In genomic region chr10:127676691-127677548, GRCm38 (mm10) we compare ENCODE assay signal across 8 mouse cellular contexts. TPM values are rescaled to one million over a fixed set of nuclear protein-coding genes. Genes with fewer than 3 reads are reported as not detected.
DNase-seq lines count a peak whose midpoint lies in the region; ATAC-seq lines count a peak whose summit lies in the region.

No protein-coding gene starts in this region.

- peak; percentile 96 for DNase-seq in MN1 (ENCODE audit: low spot score)
- DNase-seq in cerebellum, adult 9-10 months = peak; percentile 98
- peak; percentile 96 for DNase-seq in hindbrain, embryonic 11.5 days (ENCODE audit: low spot score)
- DNase-seq in layer of hippocampus, postnatal 10 days (ENCODE audit: low spot score in 2 of 2) = peak; percentile 83 to 89
- peak; percentile 94 for DNase-seq in lung, postnatal 10 days
- DNase-seq in ovary, postnatal 36 days (ENCODE audit: low spot score) = peak; percentile 91
- peak; percentile 92 for DNase-seq in thymus, postnatal 25 days

- peak overlapping the region; percentile 75 for H3K4me3 ChIP-seq in hindbrain, embryonic 11.5 days (ENCODE audit: low read depth, low read length)

- no peaks in the 10 kb centered on the region for H3K9me3 ChIP-seq in hindbrain, embryonic 11.5 days (ENCODE audit: control insufficient read depth, low read length)

- peak overlapping the region; percentile 71 for H3K9ac ChIP-seq in hindbrain, embryonic 11.5 days (ENCODE audit: low read depth, low read length)

- no peaks in the 10 kb centered on the region for H3K36me3 ChIP-seq in hindbrain, embryonic 11.5 days (ENCODE audit: control insufficient read depth, insufficient read depth, low read length)

- no peaks in the 10 kb centered on the region for H3K27me3 ChIP-seq in hindbrain, embryonic 11.5 days (ENCODE audit: control insufficient read depth, insufficient read depth, low read length)

- no peak overlapping the region for H3K27ac ChIP-seq in hindbrain, embryonic 11.5 days (ENCODE audit: low read depth, low read length)

- H3K4me1 ChIP-seq in hindbrain, embryonic 11.5 days (replicated peaks; ENCODE audit: control insufficient read depth, insufficient read depth, low read length) = no peaks in the 10 kb centered on the region

- under 1% methylated on average over 68 of the region's 71 CpGs for WGBS in hindbrain, embryonic 11.5 days

- peak overlapping the region; percentile 71 for H3K4me2 ChIP-seq in hindbrain, embryonic 11.5 days (replicated peaks; ENCODE audit: low read depth, low read length)

- ATAC-seq in frontal cortex, adult (ENCODE audit: low TSS enrichment) = peak; percentile 90
- peak; percentile 96 for ATAC-seq in hindbrain, embryonic 11.5 days (ENCODE audit: low FRiP score)

RNA-seq across cellular contexts. Expression of gene Nab2, which starts 8.6 kb away (rescaled TPM):
- polyA plus RNA-seq in hindbrain, embryonic 11.5 days (2014; fragmentation: Nextera tagmentation; extraction: Ambion mirVana) = 4.3 and 4.9 TPM in 2 replicates
- total RNA-seq in layer of hippocampus, postnatal 10 days (2021) = 10 to 100 TPM; 32.3 to 36.2 TPM

RNA-seq across cellular contexts. Expression of gene Nemp1, which starts 10.2 kb away (rescaled TPM):
- polyA plus RNA-seq in hindbrain, embryonic 11.5 days (2014; fragmentation: Nextera tagmentation; extraction: Ambion mirVana) = 8.6 and 9.3 TPM in 2 replicates
- 1 to 10 TPM; 4.0 to 5.5 TPM for total RNA-seq in layer of hippocampus, postnatal 10 days (2021)

RNA-seq across cellular contexts. Expression of gene Myo1a, which starts 28.1 kb away (rescaled TPM):
- 0.45 and 0.57 TPM in 2 replicates for polyA plus RNA-seq in hindbrain, embryonic 11.5 days (2014; fragmentation: Nextera tagmentation; extraction: Ambion mirVana)
- total RNA-seq in layer of hippocampus, postnatal 10 days (2021) = under 1 TPM; 0.55 to 0.98 TPM

RNA-seq across cellular contexts. Expression of gene Stat6, which starts 34.1 kb away (rescaled TPM):
- polyA plus RNA-seq in hindbrain, embryonic 11.5 days (2014; fragmentation: Nextera tagmentation; extraction: Ambion mirVana) = 6.0 and 6.9 TPM in 2 replicates
- 1 to 10 TPM; 6.9 to 7.1 TPM for total RNA-seq in layer of hippocampus, postnatal 10 days (2021)

RNA-seq across cellular contexts. Expression of gene Tac2, which starts 47.4 kb away (rescaled TPM):
- not detected in 2 replicates for polyA plus RNA-seq in hindbrain, embryonic 11.5 days (2014; fragmentation: Nextera tagmentation; extraction: Ambion mirVana)
- 1 to 10 TPM; 5.7 to 6.9 TPM for total RNA-seq in layer of hippocampus, postnatal 10 days (2021)
